Mouse (Mus musculus): ENCODE results near the gene Hist1h2bl. TPM values are rescaled to one million over a fixed set of nuclear protein-coding genes. Genes with fewer than 3 reads are reported as not detected.

Hist1h2bl gene
- polyA plus RNA-seq, 1 experiment from 2014 or later = 3.4 TPM

GRCm38 (mm10) chr13:21677305-21677704 lies 38.6 kb downstream of the Hist1h2bl start, which contains the start of gene Olfr1360:
Olfr1360 (minus strand) TSS chr13:21677405.
- Histone ChIP-seq H3K27me3 (no peaks in the 10 kb centered on the region), H3K27ac (no peak within 1 kb of the TSS), H3K9me3 (no peaks in the 10 kb centered on the region), H3K4me1 (no peaks in the 10 kb centered on the region), H3K4me3 (no peak within 1 kb of the TSS), H3K4me2 (replicated peaks) (no peak within 1 kb of the TSS), H3K36me3 (no peaks in the 10 kb centered on the region), H3K9ac (no peak within 1 kb of the TSS)
- WGBS = 80% methylated on average over 2 of the region's 2 CpGs
- no peak for ATAC-seq (ENCODE audit: low FRiP score, low read depth)

Small RNAs within 50 kb of the gene (microRNA-seq; reads per million reads assigned to microRNA genes)
- not detected for gene Gm44357
- gene Gm44367 = not detected
- gene Gm44454 = not detected

Other genes starting within 250 kb of the Hist1h2bl start
- 2.9 and 3.1 TPM in 2 replicates for gene Nkapl, start 247.6 kb downstream of the Hist1h2bl start, polyA plus RNA-seq (2015; fragmentation: Nextera tagmentation; extraction: Ambion mirVana)
- gene Zkscan4, start 237.2 kb downstream of the Hist1h2bl start, polyA plus RNA-seq (2015; fragmentation: Nextera tagmentation; extraction: Ambion mirVana) = 4.0 and 4.9 TPM in 2 replicates
- gene Gm10065, start 236.7 kb downstream of the Hist1h2bl start, polyA plus RNA-seq (2015; fragmentation: Nextera tagmentation; extraction: Ambion mirVana) = not detected in 2 replicates
- 0.14 and 0.49 TPM in 2 replicates for gene AK157302, start 220.9 kb downstream of the Hist1h2bl start, polyA plus RNA-seq (2015; fragmentation: Nextera tagmentation; extraction: Ambion mirVana)
- 6.4 and 6.9 TPM in 2 replicates for gene Gm11273, start 214.7 kb downstream of the Hist1h2bl start, polyA plus RNA-seq (2015; fragmentation: Nextera tagmentation; extraction: Ambion mirVana)
- gene Zkscan8, start 185.0 kb downstream of the Hist1h2bl start, polyA plus RNA-seq (2015; fragmentation: Nextera tagmentation; extraction: Ambion mirVana) = 7.0 and 8.2 TPM in 2 replicates
- 0.10 and 0.15 TPM in 2 replicates for gene Olfr1366, start 173.3 kb downstream of the Hist1h2bl start, polyA plus RNA-seq (2015; fragmentation: Nextera tagmentation; extraction: Ambion mirVana)
- 0.05 TPM in 1 of 2 replicates, not detected in the other for gene Olfr1535, start 156.2 kb downstream of the Hist1h2bl start, polyA plus RNA-seq (2015; fragmentation: Nextera tagmentation; extraction: Ambion mirVana)
- gene Olfr1364, start 134.4 kb downstream of the Hist1h2bl start, polyA plus RNA-seq (2015; fragmentation: Nextera tagmentation; extraction: Ambion mirVana) = not detected in 2 replicates
- gene Olfr1362, start 102.1 kb downstream of the Hist1h2bl start, polyA plus RNA-seq (2015; fragmentation: Nextera tagmentation; extraction: Ambion mirVana) = not detected in 2 replicates
- not detected in 2 replicates for gene Olfr11, start 73.6 kb downstream of the Hist1h2bl start, polyA plus RNA-seq (2015; fragmentation: Nextera tagmentation; extraction: Ambion mirVana)
- not detected in 2 replicates for gene Olfr1361, start 52.8 kb downstream of the Hist1h2bl start, polyA plus RNA-seq (2015; fragmentation: Nextera tagmentation; extraction: Ambion mirVana)
- not detected in 2 replicates for gene Olfr1360, start 38.7 kb downstream of the Hist1h2bl start, polyA plus RNA-seq (2015; fragmentation: Nextera tagmentation; extraction: Ambion mirVana)
- gene Olfr1359, start 18.0 kb downstream of the Hist1h2bl start, polyA plus RNA-seq (2015; fragmentation: Nextera tagmentation; extraction: Ambion mirVana) = not detected in 2 replicates
- 34.6 and 46.9 TPM in 2 replicates for gene Hist1h2ai, start 279 bp upstream of the Hist1h2bl start, polyA plus RNA-seq (2015; fragmentation: Nextera tagmentation; extraction: Ambion mirVana)
- gene Hist1h3h, start 1.5 kb upstream of the Hist1h2bl start, polyA plus RNA-seq (2015; fragmentation: Nextera tagmentation; extraction: Ambion mirVana) = 22.6 and 23.4 TPM in 2 replicates
- 6.1 and 7.8 TPM in 2 replicates for gene Hist1h2bm, start 5.9 kb upstream of the Hist1h2bl start, polyA plus RNA-seq (2015; fragmentation: Nextera tagmentation; extraction: Ambion mirVana)
- gene Hist1h4j, start 18.9 kb upstream of the Hist1h2bl start, polyA plus RNA-seq (2015; fragmentation: Nextera tagmentation; extraction: Ambion mirVana) = 1.2 and 1.3 TPM in 2 replicates
- gene Hist1h4k, start 34.4 kb upstream of the Hist1h2bl start, polyA plus RNA-seq (2015; fragmentation: Nextera tagmentation; extraction: Ambion mirVana) = 4.0 and 8.4 TPM in 2 replicates
- 39.8 and 57.2 TPM in 2 replicates for gene Hist1h2ak, start 37.7 kb upstream of the Hist1h2bl start, polyA plus RNA-seq (2015; fragmentation: Nextera tagmentation; extraction: Ambion mirVana)
- 4.4 and 5.9 TPM in 2 replicates for gene Hist1h2bn, start 38.0 kb upstream of the Hist1h2bl start, polyA plus RNA-seq (2015; fragmentation: Nextera tagmentation; extraction: Ambion mirVana)
- gene Hist1h1b, start 64.5 kb upstream of the Hist1h2bl start, polyA plus RNA-seq (2015; fragmentation: Nextera tagmentation; extraction: Ambion mirVana) = 25.1 TPM in 2 replicates
- gene Hist1h3i, start 67.2 kb upstream of the Hist1h2bl start, polyA plus RNA-seq (2015; fragmentation: Nextera tagmentation; extraction: Ambion mirVana) = 133 and 146 TPM in 2 replicates
- 6.8 and 17.0 TPM in 2 replicates for gene Hist1h2an, start 71.1 kb upstream of the Hist1h2bl start, polyA plus RNA-seq (2015; fragmentation: Nextera tagmentation; extraction: Ambion mirVana)
- 3.3 TPM in 2 replicates for gene Hist1h2bp, start 71.3 kb upstream of the Hist1h2bl start, polyA plus RNA-seq (2015; fragmentation: Nextera tagmentation; extraction: Ambion mirVana)
- 33.2 and 35.5 TPM in 2 replicates for gene Hist1h2bq, start 94.1 kb upstream of the Hist1h2bl start, polyA plus RNA-seq (2015; fragmentation: Nextera tagmentation; extraction: Ambion mirVana)
- gene Hist1h2ao, start 94.3 kb upstream of the Hist1h2bl start, polyA plus RNA-seq (2015; fragmentation: Nextera tagmentation; extraction: Ambion mirVana) = not detected in 2 replicates
- gene Hist1h4m, start 95.6 kb upstream of the Hist1h2bl start, polyA plus RNA-seq (2015; fragmentation: Nextera tagmentation; extraction: Ambion mirVana) = not detected in 2 replicates
- gene Hist1h4n, start 116.1 kb upstream of the Hist1h2bl start, polyA plus RNA-seq (2015; fragmentation: Nextera tagmentation; extraction: Ambion mirVana) = 20.5 and 21.8 TPM in 2 replicates
- 3,649 and 3,737 TPM in 2 replicates for gene Hist1h2ap, start 117.4 kb upstream of the Hist1h2bl start, polyA plus RNA-seq (2015; fragmentation: Nextera tagmentation; extraction: Ambion mirVana)
- gene Hist1h2br, start 117.6 kb upstream of the Hist1h2bl start, polyA plus RNA-seq (2015; fragmentation: Nextera tagmentation; extraction: Ambion mirVana) = 34.8 and 36.3 TPM in 2 replicates
- gene Zfp184, start 229.0 kb upstream of the Hist1h2bl start, polyA plus RNA-seq (2015; fragmentation: Nextera tagmentation; extraction: Ambion mirVana) = 18.3 and 20.2 TPM in 2 replicates

Data from limb, embryonic 13.5 days (tissue).